Mouse (Mus musculus): ENCODE results near the gene Mrpl53. TPM values are rescaled to one million over a fixed set of nuclear protein-coding genes. Genes with fewer than 3 reads are reported as not detected.
"Not testable (repeated sequence)": the region's sequence is repeated elsewhere in the genome, so short reads cannot be mapped to it uniquely, and the experiment has no call there.

Gene Mrpl53
- polyA plus RNA-seq, 1 experiment from 2014 or later = 124 TPM

DNA sequence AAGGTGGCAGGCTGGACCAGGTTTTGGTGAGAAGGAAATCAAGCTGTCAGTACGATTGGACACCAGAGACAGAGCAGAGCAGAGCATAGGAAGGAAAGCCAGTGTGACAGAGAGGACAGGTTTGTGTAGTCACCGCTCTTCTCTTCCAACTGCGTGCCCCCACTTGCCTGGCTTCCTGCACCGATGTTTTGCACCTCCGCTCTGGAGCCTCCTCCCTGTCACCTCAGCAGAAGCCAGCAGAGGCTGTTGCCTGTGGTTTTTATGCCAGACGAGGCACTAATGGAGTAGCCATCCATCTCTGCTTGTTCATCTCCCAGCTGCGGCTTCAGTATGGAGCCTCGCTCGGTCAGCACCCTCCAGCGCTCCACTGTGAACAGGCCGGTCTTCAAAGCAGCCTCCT lies 34.0 kb downstream of the Mrpl53 start:
- WGBS = 44% methylated on average over 11 of the region's 11 CpGs
- H3K9ac ChIP-seq = 0 out of 2 replicates have a peak overlapping the region, but pooled peaks have one; percentile 10
- peak; percentile 26; the same call in 1 of the 2 replicates for ATAC-seq (ENCODE audit: low FRiP score)

DNA sequence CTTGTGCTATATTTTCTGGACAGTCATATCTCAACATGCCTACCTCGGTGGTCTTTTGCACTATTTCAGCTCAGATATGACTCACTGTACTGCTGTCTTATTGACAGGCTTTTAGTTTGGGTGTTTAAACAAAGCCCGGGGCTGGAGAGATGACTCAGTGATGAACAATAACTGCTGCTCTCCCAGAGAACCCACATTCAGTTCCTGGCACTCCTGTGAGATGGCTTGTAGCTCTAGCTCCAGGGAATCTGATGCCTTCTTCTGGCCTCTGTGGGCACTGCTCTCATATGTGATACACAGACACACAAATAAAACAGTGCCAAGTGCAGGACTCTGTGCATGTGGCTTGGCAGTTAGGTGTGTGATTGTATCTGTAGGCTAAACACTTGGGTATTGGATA lies 36.4 kb downstream of the Mrpl53 start:
- no peak overlapping the region for H3K4me2 ChIP-seq (replicated peaks)
- H3K27ac ChIP-seq = no peak overlapping the region
- H3K9me3 ChIP-seq (replicated peaks) = no peaks in the 10 kb centered on the region
- no peak for ATAC-seq (ENCODE audit: low FRiP score)
- no peaks in the 10 kb centered on the region for H3K27me3 ChIP-seq
- no peak overlapping the region for H3K4me3 ChIP-seq
- peaks cover 29% of the 10 kb centered on the region for H3K36me3 ChIP-seq
- H3K4me1 ChIP-seq = peaks cover 25% of the 10 kb centered on the region
- H3K9ac ChIP-seq = no peak overlapping the region
- WGBS = 97% methylated on average over 2 of the region's 2 CpGs

More for the DNA sequence above, 34.0 kb downstream of the Mrpl53 start:
- H3K4me2 ChIP-seq (replicated peaks) = peak overlapping the region; percentile 67
- H3K9me3 ChIP-seq (replicated peaks) = no peaks in the 10 kb centered on the region
- H3K27me3 ChIP-seq = no peaks in the 10 kb centered on the region
- no peak overlapping the region for H3K27ac ChIP-seq
- peaks cover 8% of the 10 kb centered on the region for H3K36me3 ChIP-seq
- H3K4me1 ChIP-seq = peaks cover 39% of the 10 kb centered on the region
- H3K4me3 ChIP-seq = no peak overlapping the region

DNA sequence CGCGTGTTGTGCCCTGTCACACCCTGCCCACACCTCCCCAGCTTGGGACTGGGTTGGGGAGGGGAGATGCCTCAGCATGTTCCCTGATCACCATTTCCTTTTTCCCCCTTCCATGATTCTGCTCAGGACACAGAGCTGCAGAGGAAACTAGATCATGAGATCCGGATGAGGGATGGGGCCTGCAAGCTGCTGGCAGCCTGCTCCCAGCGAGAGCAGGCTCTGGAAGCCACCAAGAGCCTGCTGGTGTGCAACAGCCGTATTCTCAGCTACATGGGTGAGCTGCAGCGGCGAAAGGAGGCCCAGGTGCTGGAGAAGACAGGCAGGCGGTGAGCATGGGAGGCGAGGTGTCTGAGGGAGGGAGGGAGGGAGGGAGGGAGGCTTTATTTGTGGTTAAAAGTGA lies 37.0 kb downstream of the Mrpl53 start:
- H3K27me3 ChIP-seq = no peaks in the 10 kb centered on the region
- 70% methylated on average over 9 of the region's 9 CpGs for WGBS

DNA sequence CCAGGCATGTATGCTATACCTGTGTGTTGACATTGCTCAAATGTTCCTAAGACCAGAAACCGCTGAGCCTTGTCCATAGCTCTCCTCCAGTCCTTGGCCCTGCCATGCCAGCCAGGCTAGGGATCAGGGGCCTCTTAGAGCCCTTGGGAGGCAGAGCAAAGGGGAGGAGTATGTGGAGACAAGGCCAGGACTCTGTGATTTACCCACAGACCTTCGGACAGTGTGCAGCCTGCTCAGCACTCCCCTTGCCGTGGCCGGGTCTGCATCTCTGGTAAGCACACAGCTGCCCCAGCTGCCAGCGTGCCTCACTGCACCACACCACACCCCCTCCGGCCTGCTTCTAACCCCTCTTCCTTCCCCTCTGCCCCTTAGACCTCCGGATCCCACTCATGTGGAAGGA lies 38.4 kb downstream of the Mrpl53 start:
- Histone ChIP-seq H3K4me3 (no peak overlapping the region), H3K4me2 (replicated peaks) (no peak overlapping the region), H3K4me1 (peaks cover 24% of the 10 kb centered on the region), H3K9ac (0 out of 2 replicates have a peak overlapping the region, but pooled peaks have one; percentile 14), H3K27ac (no peak overlapping the region), H3K36me3 (peaks cover 43% of the 10 kb centered on the region), H3K27me3 (no peaks in the 10 kb centered on the region), H3K9me3 (replicated peaks) (no peaks in the 10 kb centered on the region)
- WGBS = 71% methylated on average over 7 of the region's 7 CpGs
- no peak for ATAC-seq (ENCODE audit: low FRiP score)

More for the DNA sequence above, 37.0 kb downstream of the Mrpl53 start:
- no peak overlapping the region for H3K4me2 ChIP-seq (replicated peaks)
- H3K4me3 ChIP-seq = no peak overlapping the region
- H3K9ac ChIP-seq = no peak overlapping the region
- peaks cover 25% of the 10 kb centered on the region for H3K4me1 ChIP-seq
- H3K27ac ChIP-seq = no peak overlapping the region; the same call in 1 of the 2 replicates
- ATAC-seq (ENCODE audit: low FRiP score) = no peak
- no peaks in the 10 kb centered on the region for H3K9me3 ChIP-seq (replicated peaks)
- H3K36me3 ChIP-seq = peaks cover 34% of the 10 kb centered on the region

DNA sequence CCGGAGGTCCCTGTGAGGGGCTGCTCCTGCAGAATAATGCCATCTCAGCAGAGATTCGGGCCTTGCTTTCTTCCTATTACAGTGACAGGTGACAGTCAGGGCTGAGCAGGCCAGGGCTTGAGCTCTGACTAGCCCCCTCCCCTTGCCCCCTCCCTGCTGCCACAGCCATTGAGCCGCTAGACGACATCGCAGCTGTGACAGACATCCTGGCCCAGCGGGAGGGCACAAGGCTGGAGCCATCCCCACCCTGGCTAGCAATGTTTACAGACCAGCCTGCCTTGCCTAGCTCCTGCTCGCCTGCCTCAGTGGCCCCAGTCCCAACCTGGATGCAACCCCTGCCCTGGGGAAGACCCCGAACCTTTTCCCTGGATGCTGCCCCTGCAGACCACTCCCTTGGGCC lies 42.9 kb downstream of the Mrpl53 start:
- no peak overlapping the region for H3K4me2 ChIP-seq (replicated peaks)
- peaks cover 51% of the 10 kb centered on the region for H3K36me3 ChIP-seq
- H3K9me3 ChIP-seq (replicated peaks) = no peaks in the 10 kb centered on the region
- 20% methylated on average over 8 of the region's 8 CpGs for WGBS
- H3K27me3 ChIP-seq = no peaks in the 10 kb centered on the region
- H3K4me3 ChIP-seq = no peak overlapping the region
- H3K27ac ChIP-seq = peak overlapping the region; percentile 44; the same call in 1 of the 2 replicates
- H3K9ac ChIP-seq = peak overlapping the region; percentile 29
- no peak for ATAC-seq (ENCODE audit: low FRiP score)
- peaks cover 29% of the 10 kb centered on the region for H3K4me1 ChIP-seq

DNA sequence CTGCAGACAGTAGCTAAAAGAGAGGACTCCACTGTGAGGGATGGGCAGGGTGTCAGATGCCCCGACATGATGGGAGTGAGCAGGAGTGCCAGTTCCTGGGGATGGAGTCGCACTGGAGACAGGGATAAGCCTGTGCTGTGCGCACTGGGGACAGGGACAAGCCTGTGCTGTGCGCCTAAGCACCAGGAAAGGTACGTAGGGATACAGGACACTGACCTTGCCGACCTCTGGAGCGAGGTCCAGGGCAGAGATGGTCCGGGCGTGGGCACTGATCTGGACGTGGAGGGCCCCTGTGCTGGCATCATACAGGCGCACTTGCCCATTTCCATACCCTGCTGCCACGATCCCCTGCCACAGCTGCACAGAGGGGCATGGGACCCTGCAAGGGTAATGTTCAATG lies 44.2 kb downstream of the Mrpl53 start:
- H3K27ac ChIP-seq = no peak overlapping the region
- no peak overlapping the region for H3K4me3 ChIP-seq
- no peak for ATAC-seq (ENCODE audit: low FRiP score)
- WGBS = 82% methylated on average over 12 of the region's 12 CpGs
- H3K36me3 ChIP-seq = peaks cover 42% of the 10 kb centered on the region
- H3K27me3 ChIP-seq = no peaks in the 10 kb centered on the region; the same call in 1 of the 2 replicates
- H3K9me3 ChIP-seq (replicated peaks) = no peaks in the 10 kb centered on the region
- peaks cover 29% of the 10 kb centered on the region for H3K4me1 ChIP-seq
- H3K4me2 ChIP-seq (replicated peaks) = no peak overlapping the region
- no peak overlapping the region for H3K9ac ChIP-seq

DNA sequence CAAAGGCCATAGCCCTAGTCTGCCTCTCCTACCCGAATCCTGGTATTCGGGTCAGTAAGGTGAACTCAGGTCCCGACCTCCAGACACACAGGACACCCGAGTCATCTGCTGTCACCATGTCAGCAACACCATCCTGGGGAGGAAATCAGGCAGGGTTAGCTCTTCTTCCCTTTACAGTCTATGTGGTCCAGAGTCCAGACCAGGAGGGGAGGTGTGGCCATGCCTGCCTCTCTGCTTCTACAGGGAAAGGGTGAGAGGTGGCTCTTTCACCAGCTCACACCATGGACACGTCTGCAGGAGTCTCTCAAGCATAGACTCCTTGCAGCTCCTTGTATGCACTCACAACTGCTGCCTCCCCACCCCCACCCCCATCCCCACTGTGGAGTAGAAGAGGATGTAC lies 44.6 kb downstream of the Mrpl53 start:
- Histone ChIP-seq H3K9me3 (replicated peaks) (no peaks in the 10 kb centered on the region), H3K9ac (no peak overlapping the region), H3K27ac (no peak overlapping the region), H3K4me3 (no peak overlapping the region), H3K36me3 (peaks cover 39% of the 10 kb centered on the region), H3K4me2 (replicated peaks) (no peak overlapping the region), H3K27me3 (no peaks in the 10 kb centered on the region; the same call in 1 of the 2 replicates), H3K4me1 (peaks cover 29% of the 10 kb centered on the region)
- 75% methylated on average over 5 of the region's 5 CpGs for WGBS
- no peak for ATAC-seq (ENCODE audit: low FRiP score)

DNA sequence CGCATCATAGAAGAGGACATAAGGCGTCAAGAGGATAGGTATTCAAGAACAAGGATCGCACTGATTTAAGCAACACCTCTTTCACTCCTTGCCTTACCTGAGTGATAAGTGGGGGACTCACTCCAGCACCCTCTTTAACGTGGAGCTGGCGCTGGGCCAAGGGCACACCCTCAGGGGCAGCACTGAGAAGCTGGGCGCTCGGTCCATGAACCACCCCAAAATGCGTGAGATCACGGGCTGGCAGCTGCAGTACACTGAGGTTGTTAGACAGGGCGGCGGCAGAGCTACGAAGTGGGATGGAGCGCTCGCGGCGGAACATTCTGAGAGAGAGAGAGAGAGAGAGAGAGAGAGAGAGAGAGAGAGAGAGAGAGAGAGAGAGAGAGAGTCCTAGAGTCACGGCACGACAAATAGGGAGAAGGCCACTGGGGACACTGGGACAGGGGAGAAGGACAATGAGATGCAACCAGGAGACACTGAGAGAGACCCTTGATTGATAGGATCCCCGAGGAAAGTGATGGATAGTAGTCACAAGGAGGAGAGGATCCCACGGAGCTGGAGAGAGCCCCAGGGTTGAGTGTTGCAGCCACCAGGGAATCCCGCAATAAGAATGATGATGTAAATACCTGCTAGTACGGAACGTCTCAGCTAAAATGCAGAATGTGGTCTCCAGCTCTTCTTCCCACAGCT lies 46.9 kb downstream of the Mrpl53 start:
- H3K4me3 ChIP-seq = peak overlapping the region; percentile 52
- WGBS = 7% methylated on average over 23 of the region's 23 CpGs
- ATAC-seq (ENCODE audit: low FRiP score) = peak; percentile 54
- peak overlapping the region; percentile 53 for H3K27ac ChIP-seq
- peaks cover 17% of the 10 kb centered on the region for H3K36me3 ChIP-seq
- peak overlapping the region; percentile 81 for H3K4me2 ChIP-seq (replicated peaks)
- H3K27me3 ChIP-seq = peaks cover 9% of the 10 kb centered on the region
- H3K9me3 ChIP-seq (replicated peaks) = no peaks in the 10 kb centered on the region
- peaks cover 29% of the 10 kb centered on the region for H3K4me1 ChIP-seq
- peak overlapping the region; percentile 71 for H3K9ac ChIP-seq

DNA sequence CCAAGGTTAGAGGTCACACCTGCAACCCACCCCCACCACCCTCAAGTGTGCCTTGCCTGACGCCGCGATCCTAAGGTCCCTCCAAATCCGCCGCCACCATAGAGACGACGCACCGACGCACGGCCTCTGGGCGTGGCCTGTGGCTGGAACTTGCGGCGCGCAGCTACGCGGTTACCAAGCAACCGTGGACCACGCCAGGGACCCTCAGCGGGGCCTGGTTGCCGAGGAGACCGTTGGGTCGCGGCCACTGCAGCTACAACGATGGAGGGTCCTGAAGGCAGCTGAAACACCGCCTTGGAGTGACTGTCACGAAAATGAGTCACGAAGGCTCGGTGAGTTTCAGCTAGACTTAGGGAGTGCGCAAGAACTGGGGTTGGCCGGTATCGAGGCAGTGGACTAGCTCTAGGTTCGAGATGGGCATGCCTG lies 47.4 kb downstream of the Mrpl53 start, which contains the start of the genes Wdr54 and 1700003E16Rik:
Gene Wdr54, minus strand, starts transcription at position 139 of the 426 bp plus-strand sequence.
Gene 1700003E16Rik, plus strand, starts transcription at position 146 of the 426 bp plus-strand sequence.
- Histone ChIP-seq H3K27ac (peak within 1 kb of the TSS; percentile 53), H3K36me3 (peaks cover 17% of the 10 kb centered on the region), H3K27me3 (peaks cover 15% of the 10 kb centered on the region), H3K4me3 (peak within 1 kb of the TSS; percentile 52), H3K4me1 (peaks cover 26% of the 10 kb centered on the region), H3K9ac (peak within 1 kb of the TSS; percentile 71), H3K4me2 (replicated peaks) (peak within 1 kb of the TSS; percentile 81), H3K9me3 (replicated peaks) (no peaks in the 10 kb centered on the region)
- ATAC-seq (ENCODE audit: low FRiP score) = peak; percentile 92
- 2% methylated on average over 32 of the region's 32 CpGs for WGBS

DNA sequence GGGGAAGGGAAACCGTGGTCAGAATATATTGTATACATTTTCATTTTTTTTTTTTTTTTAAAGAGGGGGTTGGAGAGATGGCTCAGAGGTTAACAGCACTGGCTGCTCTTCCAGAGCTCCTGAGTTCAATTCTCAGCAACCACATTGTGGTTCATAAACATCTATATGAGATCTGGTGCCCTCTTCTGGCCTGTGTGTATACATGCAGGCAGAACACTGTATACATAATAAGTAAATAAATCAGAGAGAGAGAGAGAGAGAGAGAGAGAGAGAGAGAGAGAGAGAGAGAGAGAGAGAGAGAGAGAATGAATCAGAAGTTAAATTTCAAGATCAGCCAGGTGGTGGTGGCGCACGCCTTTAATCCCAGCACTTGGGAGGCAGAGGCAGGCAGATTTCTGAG lies 50.6 kb downstream of the Mrpl53 start:
- H3K27ac ChIP-seq = not testable (repeated sequence)
- 39% methylated on average over 3 of the region's 3 CpGs for WGBS
- peaks cover 33% of the 10 kb centered on the region for H3K27me3 ChIP-seq

More for the DNA sequence above, 50.6 kb downstream of the Mrpl53 start:
- peaks cover 32% of the 10 kb centered on the region for H3K4me1 ChIP-seq
- H3K9me3 ChIP-seq (replicated peaks); H3K36me3 ChIP-seq; H3K9ac ChIP-seq; H3K4me2 ChIP-seq (replicated peaks); H3K4me3 ChIP-seq; ATAC-seq (ENCODE audit: low FRiP score): not testable (repeated sequence)
